Mouse (Mus musculus) adrenal gland, adult (tissue): ENCODE results near the gene Qars.

ENCODE experiments used
- DNase-seq, 2 experiments: peaks; one replicate each; pipeline ENCODE4 v3.0.0; 2022 to 2023; ENCODE audit warnings: low spot score in 1 of 2; ENCODE audit not compliant: inconsistent age in 2 of 2

The Qars gene

DNA sequence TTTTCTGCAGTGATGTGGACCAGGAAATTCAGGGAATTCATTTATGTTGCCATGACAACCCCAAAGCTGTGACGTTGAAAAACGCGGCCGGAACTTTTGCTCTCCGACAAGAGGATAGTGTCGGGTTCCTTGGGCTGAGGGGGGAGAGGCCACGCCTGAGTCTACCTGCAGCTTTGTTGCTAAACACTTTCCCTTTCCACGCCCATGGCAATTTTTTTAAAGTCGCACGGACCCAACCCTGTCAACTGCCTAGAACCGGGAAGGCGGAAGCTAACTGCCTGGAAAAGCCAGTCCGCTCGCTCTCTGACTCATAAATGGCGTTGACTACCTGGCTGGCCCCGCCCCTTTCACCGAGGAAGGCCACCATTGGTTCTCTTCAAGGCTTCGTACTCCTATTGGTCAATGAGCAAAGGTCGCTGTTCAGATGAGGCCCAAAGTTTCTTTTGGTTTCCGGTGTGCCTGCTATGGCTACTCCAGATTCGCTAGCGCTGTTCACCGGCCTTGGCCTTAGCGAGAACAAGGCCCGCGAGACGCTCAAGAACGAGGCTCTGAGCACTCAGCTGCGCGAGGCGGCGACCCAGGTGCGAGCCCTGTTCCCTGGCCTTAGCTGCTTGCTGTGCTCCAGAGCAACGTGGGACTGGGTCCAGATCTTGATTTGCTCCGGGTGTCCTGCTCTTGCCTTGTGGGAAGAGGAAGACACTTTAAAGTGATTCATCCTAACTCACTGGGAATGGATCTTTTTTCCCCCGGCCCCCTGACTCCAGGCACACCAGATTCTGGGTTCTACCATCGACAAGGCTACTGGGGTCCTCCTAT is at the start of gene Qars:
Qars (plus strand) TSS at position 88 of the 816 bp plus-strand sequence.
- DNase-seq, result peak; percentile 96 to 98

DNA sequence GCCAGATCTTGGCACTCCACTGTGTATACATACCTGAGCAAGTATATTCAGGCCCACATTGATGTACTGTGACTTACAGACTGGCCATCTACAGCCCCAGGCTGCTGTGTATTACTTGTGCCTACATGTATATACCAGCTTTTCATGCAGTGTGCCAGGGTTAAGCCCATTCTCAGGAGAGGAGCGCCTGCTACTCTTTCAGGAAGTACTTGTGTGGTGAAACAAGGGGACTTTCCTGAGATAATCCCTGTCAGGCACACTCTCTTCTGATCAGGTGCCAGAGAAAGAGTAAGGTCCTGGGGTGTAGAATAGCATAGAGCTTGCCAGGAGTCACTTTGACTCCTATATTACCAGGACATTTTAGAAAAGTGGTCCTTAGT is 47.6 kb upstream of the Qars start:
- DNase-seq, result no peak

DNA sequence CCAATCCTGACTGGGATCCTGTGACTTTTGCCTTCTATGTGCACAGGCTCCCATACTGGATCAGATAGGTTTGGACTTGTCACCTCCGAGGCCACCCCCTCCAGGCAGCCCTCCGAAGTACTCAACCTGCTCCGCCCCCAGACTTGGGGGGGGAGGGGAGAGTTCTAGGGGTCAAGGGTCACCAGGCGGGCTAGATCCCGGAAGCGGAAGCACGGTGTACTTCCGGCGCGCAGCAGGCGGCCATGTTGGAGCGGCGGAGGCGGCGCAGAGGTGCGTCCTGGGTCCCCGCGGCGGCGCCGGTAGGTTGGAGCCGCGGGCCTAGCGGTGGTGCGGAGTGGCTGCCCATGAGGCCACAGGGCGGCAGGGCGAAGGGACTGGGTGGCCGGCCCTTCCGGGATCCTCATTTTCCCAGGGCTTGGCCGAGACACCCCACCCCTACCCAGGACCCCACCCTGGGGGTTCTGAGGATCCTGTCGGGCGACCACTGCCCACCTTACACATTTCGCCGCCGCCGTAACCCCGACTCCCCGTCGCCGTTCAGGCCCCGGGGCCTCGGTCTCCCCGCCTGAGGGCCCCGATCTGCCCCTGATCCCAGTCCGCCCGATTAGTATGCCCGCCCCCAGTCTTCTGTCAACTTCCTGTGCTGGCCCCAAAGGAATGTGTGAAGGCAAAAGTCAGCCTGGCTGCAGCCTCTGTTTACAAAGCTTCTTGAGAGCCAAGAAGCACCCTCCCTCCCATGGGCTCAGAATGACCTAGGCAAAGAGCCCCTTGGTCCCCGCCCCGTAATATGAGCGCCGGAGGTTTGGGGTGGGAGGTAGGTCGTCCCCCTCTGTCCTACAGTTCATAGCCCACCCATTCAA is 47.0 kb upstream of the Qars start, which contains the start of gene Ccdc71:
Ccdc71 (plus strand) TSS at position 209 of the 860 bp plus-strand sequence.
- peak; percentile 90 to 96 for DNase-seq

DNA sequence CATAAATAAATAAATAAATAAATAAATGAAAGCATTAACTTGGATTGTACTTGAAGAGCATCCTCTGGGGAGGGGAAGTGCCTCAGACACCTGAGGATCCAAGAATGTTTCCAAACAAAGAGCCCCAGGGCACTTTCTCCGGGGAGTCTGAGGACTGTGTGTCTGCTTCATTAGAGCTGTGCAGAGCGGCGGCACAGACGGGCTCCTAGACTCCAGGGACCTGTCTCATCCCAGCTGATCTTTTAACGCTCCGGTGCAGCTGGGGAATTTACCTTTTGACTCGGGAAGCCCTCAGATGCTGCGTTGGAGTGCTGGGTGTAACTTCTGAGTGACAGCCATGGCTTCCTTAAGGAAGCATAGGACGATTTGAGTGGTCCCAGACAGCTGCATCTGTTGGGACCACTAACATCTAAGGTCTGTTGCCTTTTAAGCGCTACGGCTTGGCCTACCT is 46.3 kb upstream of the Qars start, which contains the start of gene Klhdc8b:
Klhdc8b (minus strand) TSS at position 401 of the 451 bp plus-strand sequence.
- DNase-seq, result no peak

DNA sequence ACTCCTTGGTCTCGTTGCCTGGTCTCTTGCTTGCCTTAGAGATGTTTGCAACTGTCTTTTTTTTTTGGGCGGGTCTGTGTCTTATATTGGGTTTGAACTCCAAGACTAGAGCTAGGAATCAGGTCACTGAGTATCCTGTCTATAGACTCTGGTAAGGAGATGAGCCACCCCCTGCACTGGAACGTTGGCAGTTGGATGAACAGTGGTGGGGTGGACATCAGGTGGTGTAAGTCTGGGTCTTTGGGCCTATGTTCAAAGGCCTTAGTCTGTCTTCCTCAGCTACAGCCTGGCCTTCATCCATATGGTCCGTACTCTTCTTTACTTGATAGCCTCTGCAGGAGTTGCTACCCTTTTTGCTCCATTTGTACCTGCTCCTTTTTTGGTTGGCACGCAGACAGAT is 45.8 kb upstream of the Qars start:
- DNase-seq, result no peak

DNA sequence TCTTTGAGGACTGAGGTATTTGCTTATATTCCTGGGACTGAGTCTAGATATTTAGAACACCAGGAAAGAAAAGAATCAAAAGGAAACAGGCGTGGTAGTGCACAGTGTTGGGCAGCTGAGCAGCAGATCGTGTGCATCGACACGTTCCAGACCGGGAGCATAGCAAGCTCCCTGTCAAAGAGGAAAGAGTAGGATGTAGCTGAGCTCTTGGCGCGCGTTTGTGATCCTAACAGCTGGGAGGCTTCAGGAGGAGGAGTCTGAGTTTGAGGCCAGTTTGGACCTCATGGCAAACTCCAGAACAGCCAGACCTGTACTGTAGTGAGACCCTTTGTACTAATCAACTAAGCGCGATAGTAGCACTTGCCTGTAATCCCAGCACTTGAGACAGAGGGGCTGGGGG is 45.3 kb upstream of the Qars start:
- no peak for DNase-seq

DNA sequence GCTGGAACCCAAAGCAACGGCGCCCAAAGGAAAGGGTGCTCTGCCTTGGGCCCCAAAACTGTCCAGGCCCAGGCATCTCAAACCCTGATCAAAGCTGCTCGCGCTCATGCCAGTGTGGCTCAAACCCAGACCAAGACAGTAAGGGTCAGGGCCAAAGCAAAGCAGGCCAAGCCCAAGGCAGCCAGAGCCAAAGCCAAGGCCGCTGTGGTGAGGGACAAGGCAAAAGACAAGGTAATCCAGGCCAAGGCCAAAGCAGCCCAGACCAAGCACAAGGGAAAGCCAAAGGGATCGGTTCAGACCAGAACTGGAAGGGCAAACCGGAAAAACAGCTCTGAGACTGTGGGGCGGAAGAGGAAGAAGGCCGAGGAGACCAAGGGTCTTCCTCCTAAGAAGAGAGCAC is 43.8 kb upstream of the Qars start:
- peak; percentile 78 to 80 for DNase-seq

DNA sequence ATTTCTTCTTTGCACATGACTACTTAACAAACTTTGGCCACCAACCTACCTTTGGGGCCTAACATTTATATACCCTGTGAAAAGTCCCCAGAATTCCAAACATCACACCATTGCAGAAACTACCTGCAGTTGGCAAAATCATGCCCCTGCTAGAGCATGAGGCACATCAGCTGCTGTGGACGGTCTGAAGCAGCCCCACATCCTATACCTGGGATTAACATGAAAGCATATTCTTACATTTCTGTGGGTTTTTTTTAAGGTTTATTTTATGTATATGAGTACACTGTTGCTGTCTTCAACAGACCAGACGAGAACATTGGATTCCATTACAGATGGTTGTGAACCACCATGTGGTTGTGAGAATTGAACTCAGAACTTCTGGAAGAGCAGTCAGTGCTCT is 41.3 kb upstream of the Qars start:
- DNase-seq, result no peak

DNA sequence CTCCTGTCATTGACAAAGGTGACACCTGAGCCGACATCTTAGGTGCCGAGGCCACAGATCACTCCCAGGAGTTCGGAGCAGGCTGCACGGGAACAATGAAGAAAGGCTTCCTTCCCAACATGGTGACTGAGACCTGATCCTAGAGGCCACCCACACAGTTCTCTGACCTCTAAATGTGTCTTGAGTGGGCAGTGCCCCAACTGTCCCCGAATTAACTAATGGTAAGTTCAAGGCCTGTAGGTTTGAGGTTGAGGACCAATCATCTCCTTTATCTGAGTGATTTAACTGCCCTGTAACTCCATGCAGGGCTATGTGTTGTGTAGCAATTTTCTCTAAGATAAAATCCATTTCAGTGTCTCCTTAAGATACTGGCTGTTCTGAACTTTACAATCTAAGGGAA is 38.1 kb upstream of the Qars start:
- peak in 1 of 2 experiments; percentile 56 for DNase-seq

DNA sequence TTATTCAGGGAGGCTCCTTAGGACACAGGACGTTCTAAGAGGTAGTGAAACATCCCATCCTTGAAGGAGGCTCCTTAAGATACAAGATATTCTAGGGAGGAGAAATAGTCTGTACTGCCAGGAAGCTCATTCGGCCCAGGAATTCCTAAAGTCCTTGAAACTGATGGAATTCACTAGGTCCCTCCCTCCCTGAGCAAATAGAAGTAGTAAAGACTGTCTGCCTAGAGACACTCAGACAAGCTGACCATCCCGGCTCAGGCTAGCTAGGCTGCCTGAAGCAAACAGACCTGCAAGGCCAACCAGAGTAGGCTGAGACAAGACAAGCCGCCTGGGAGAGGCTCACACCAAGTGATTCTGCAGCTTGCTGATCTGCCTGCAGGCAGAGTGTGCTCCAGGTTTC is 37.7 kb upstream of the Qars start:
- DNase-seq, result peak in 1 of 2 experiments; percentile 48

DNA sequence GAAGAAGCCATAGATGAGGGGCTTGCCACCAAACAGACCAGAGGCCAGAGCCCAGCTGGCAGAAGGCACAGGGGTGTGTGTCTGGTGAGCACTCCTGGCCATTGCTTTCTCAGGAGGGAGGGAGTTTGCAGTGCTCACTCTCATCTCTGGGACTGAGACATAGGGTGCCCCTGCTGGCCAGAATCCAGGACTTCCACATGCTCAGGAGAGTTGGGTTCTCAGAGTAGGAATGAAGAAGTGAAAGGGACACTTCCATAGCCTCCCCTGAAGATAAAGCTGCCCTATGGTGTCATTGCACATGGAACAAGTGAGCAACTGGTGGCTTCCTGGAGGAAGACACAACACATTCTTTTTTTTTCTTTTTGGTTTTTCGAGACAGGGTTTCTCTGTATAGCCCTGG is 33.0 kb upstream of the Qars start:
- no peak for DNase-seq

DNA sequence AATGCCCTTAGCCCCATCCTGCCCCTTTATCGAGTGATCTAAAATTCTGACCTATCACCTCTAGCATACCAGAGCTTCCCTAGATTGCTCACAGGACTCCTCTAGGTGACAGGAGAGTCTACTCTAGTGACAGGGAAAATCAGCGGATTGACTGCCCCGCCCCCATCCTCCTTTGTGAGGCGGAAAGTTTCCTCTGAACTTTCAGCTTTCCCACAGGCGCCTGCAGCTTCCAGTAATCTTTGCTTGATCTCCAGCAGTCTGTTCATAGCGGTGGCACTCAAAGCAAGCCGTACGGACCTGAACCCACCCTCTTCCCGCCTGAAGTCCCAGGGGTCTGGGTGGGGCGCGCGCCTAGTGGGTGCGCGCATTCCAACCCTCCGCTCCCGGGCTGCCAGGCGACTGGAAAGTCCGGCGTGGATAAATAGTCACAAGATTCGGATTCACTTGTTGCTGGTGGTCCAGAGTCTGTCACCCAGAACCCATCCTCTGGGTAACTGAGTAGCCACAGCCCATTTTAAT is 28.8 kb upstream of the Qars start:
- DNase-seq, result peak; percentile 83 to 95

DNA sequence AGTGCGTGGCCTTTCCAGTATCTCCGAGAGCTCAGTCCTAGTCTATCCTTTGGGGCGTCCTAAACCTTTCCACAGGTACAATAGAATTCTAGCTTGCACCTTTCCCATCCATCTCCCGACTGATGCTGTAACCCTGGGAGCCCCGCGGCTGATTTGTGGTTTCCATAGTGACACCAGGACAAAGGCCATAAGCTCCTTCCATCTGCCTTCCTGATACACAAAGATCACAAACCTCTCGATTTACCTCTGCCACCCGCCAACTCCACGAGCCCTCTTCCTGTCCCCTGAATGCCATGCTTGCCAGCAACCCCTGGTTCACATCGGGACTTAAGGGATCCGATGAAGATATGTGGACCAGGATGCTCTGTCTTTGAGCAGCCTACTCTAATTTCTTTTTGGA is 28.3 kb upstream of the Qars start:
- no peak for DNase-seq

DNA sequence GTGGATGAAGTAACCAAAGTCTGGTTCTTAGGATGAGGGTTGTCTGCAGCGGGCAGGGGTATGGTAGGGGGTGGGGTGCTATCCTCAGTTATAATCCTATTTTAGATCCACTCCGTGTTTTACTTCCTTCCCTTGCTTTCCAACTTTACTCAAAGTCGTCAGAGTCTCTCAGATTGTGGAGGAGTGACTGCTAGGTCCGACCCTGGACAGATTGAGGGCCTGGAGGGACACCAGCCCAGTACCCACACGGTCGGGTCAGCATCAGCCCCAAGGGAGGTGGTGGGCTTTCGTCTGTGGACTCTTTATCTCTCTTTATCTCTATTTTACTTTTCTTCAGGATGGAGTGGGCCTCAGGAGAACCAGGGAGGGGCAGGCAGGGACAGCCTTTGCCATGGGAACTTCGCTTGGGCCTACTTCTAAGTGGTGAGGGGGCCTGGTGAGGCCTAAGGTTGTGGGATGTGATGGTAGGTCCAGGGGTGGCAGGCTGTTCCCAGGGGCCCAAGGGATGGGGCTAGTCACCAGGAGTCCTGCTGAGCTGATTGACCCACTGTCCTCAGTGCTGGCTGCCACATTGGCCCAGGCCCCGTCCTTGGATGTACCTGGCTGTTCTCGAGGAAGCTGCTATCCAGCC is 27.7 kb upstream of the Qars start, which contains the start of gene Lamb2:
Lamb2 (plus strand) TSS at position 16 of the 631 bp plus-strand sequence.
- peak; percentile 62 to 90 for DNase-seq

DNA sequence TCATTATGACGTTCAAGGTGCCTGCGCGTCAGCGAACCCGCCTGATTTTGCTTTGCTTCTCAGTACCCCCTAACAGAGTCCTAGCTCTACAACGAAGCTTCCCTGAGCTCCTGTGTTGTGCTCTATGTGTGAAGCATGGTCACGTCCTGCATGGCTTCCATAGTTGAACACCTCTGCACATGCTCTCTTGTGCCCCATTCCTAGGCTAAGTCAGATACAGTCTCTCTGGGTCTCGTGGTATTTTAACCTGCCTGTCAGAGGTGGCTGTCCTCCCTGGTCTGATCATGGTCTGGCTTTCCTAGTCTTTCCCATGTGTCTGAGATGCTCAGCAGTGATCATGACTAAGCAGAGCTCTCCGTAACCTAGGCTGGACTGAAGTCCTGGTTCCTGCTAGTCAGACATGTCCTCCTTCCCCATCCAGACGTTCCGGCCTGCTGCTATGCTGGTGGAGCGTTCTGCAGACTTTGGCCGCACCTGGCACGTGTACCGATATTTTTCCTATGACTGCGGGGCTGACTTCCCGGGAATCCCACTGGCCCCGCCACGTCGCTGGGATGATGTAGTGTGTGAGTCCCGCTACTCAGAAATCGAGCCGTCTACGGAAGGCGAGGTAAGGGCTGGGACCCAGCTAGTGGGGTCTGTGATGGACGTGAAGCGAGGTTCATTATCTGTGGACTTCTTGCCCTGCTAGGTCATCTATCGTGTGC is 26.5 kb upstream of the Qars start:
- peak in 1 of 2 experiments; percentile 12 for DNase-seq

DNA sequence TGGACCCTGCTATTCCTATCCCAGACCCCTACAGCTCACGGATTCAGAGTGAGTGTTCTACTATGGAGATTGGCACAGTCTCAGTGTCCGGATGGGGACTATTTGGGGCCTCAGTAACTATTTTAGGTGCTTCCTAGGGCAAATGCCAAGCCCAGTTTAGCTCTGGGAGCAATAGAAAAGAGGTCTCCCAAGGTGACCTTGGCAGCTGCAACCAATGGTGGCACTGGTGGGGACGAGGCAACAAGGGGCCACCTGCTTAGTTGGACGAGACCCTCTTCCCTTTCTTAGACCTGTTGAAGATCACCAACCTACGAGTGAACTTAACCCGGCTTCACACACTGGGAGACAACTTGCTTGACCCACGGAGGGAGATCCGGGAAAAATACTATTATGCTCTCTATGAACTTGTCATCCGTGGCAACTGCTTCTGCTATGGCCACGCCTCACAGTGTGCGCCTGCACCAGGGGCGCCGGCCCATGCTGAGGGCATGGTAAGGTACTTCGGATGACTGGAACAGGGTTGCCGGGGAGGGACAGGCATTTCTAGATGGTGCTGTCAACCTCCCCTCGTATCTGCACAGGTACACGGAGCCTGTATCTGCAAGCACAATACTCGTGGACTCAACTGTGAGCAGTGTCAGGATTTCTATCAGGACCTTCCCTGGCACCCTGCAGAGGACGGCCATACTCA is 25.8 kb upstream of the Qars start:
- no peak for DNase-seq

DNA sequence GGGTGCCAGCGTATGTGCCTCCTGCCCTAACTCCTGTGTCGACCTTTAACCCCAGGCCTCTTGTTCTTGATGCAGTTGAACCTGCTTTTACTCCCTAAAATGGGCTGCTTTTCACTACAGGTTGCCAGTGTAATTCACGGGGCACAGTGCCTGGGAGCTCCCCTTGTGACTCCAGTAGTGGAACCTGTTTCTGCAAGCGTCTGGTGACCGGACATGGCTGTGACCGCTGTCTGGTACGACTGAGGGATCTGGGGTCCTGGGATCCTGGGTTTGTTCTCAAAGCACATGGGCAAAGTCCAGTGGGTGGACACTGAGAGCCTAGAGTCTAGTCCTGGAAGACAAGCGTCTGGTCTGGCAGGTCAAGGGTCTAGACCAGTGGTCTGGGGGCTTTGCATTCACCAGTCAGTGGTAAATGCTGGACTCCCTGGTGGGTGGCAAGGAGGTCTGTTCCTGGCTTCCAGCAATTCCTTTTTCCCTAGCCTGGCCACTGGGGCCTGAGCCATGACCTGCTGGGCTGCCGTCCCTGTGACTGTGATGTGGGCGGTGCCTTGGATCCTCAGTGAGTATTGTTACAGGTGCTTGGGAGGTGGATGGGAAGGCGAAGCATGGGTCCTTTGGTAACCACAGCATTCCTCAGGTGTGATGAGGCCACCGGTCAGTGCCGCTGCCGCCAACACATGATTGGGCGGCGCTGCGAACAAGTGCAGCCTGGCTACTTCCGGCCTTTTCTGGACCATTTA is 24.3 kb upstream of the Qars start:
- DNase-seq, result no peak

DNA sequence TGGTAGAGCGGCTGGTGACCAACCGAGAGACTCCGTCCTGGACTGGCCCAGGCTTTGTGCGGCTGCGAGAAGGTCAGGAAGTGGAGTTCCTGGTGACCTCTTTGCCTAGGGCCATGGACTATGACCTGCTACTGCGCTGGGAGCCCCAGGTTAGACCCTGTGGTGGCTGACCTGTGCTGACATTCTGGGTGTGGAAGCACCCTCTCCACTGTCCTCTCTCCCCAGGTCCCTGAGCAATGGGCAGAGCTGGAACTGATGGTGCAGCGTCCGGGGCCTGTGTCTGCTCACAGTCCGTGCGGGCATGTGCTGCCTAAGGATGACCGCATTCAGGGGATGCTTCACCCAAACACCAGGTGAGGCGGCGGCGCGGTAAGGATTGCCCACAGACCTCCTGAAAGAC is 23.5 kb upstream of the Qars start:
- DNase-seq, result no peak

DNA sequence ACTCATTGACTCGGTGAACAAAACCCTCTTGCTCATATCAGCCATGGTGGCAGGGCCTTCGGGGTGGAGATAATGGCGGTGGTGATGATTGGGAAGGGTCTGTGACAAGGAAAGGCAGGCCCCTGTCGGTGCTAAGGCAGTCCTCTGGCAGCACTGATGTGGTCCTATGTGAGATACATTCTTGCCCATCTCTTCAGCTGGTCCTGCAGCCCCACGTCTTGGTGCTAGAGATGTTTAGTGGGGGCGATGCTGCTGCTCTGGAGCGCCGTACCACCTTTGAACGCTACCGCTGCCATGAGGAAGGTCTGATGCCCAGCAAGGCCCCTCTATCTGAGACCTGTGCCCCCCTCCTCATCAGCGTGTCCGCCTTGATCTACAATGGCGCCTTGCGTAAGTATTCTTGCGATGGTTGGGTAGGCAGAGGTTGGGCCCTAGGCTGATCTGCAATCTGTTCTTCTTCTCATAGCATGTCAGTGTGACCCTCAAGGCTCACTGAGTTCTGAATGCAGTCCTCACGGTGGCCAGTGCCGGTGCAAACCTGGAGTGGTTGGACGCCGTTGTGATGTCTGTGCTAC is 22.1 kb upstream of the Qars start:
- no peak for DNase-seq
